Mouse (Mus musculus) midbrain, embryonic 15.5 days (tissue): ENCODE results near the gene Isy1. TPM values are rescaled to one million over a fixed set of nuclear protein-coding genes. Genes with fewer than 3 reads are reported as not detected.

Source experiments
- ATAC-seq: fragments of 200-750 bp; cut with Nextera tagmentation; replicated peaks from 2 replicates; pipeline ENCODE4 v1.8.0; 2017; ENCODE audit warnings: moderate TSS enrichment
- H3K27ac ChIP-seq: fragments of 300-500 bp; sonication (generic); 2 replicates; pipeline ENCODE4 v1.5.1; 2015; ENCODE audit warnings: mild to moderate bottlenecking, inconsistent platforms
- H3K27me3 ChIP-seq: fragments of 300-500 bp; sonication (generic); replicated peaks from 2 replicates; pipeline ENCODE4 v1.6.1; 2015; ENCODE audit warnings: inconsistent platforms
- H3K36me3 ChIP-seq: fragments of 300-500 bp; sonication (generic); replicated peaks from 2 replicates; pipeline ENCODE4 v1.6.1; 2015; ENCODE audit warnings: inconsistent platforms
- H3K4me1 ChIP-seq: fragments of 300-500 bp; sonication (generic); 2 replicates; pipeline ENCODE4 v1.6.1; 2015; ENCODE audit warnings: inconsistent platforms
- H3K4me2 ChIP-seq: fragments of 300-500 bp; sonication (generic); 2 replicates; pipeline ENCODE4 v1.6.1; 2015; ENCODE audit warnings: inconsistent platforms, mild to moderate bottlenecking, moderate library complexity
- H3K4me3 ChIP-seq: fragments of 300-500 bp; sonication (generic); 2 replicates; pipeline ENCODE4 v1.5.1; 2015; ENCODE audit warnings: mild to moderate bottlenecking, inconsistent platforms
- H3K9ac ChIP-seq: fragments of 300-500 bp; sonication (generic); 2 replicates; pipeline ENCODE4 v1.6.1; 2015; ENCODE audit warnings: mild to moderate bottlenecking, inconsistent platforms
- H3K9me3 ChIP-seq: fragments of 300-500 bp; sonication (generic); 2 replicates; pipeline ENCODE4 v1.6.1; 2016; ENCODE audit warnings: inconsistent platforms
- WGBS: fragments of 180-500 bp; shearing (Covaris S2); methylation state at CpG from one replicate; pipeline ENCODE4 v1.1.7; 2015; ENCODE audit warnings: mixed read lengths; 5-methylcytosine and 5-hydroxymethylcytosine counted together
- polyA plus RNA-seq: library from polyadenylated mRNA; unstranded; fragments of >200 nt; fragmentation: Nextera tagmentation; extraction: Ambion mirVana; gene quantifications from 2 replicates; pipeline ENCODE4 v1.2.1, GENCODE M21; 2015

Gene Isy1
- 19.3 and 20.9 TPM in 2 replicates for polyA plus RNA-seq

- Histone ChIP-seq H3K27me3 (no peaks in the 10 kb centered on the region), H3K36me3 (peaks cover 16% of the 10 kb centered on the region), H3K27ac (peak within 1 kb of the TSS; percentile 96), H3K9me3 (no peaks in the 10 kb centered on the region), H3K9ac (peak within 1 kb of the TSS; percentile 88), H3K4me3 (peak within 1 kb of the TSS; percentile 85), H3K4me1 (peaks cover 20% of the 10 kb centered on the region), H3K4me2 (peak within 1 kb of the TSS; percentile 81)
- ATAC-seq = peak; percentile 98
- WGBS = under 1% methylated on average over 46 of the region's 46 CpGs
Observed at GRCm38 (mm10) chr6:87838551-87839197, at the start of gene Isy1. Gene Isy1, minus strand, starts transcription at chr6:87838798.

GRCm38 (mm10) chr6:87887594-87888233, 49.1 kb upstream of the Isy1 start, which contains the start of gene Copg1:
Gene Copg1, plus strand, starts transcription at chr6:87887814.
- Histone ChIP-seq H3K27me3 (no peaks in the 10 kb centered on the region), H3K36me3 (peaks cover 23% of the 10 kb centered on the region), H3K4me1 (peaks cover 14% of the 10 kb centered on the region), H3K9me3 (no peaks in the 10 kb centered on the region), H3K4me2 (peak within 1 kb of the TSS; percentile 74), H3K4me3 (peak within 1 kb of the TSS; percentile 75), H3K9ac (peak within 1 kb of the TSS; percentile 91), H3K27ac (peak within 1 kb of the TSS; percentile 71)
- WGBS = under 1% methylated on average over 31 of the region's 31 CpGs
- ATAC-seq = peak; percentile 94

GRCm38 (mm10) chr6:87886721-87887120, 48.1 kb upstream of the Isy1 start:
- Histone ChIP-seq H3K4me3 (no peak overlapping the region), H3K9ac (no peak overlapping the region), H3K4me2 (no peak overlapping the region), H3K4me1 (peaks cover 14% of the 10 kb centered on the region), H3K27me3 (no peaks in the 10 kb centered on the region), H3K9me3 (no peaks in the 10 kb centered on the region), H3K27ac (no peak overlapping the region), H3K36me3 (peaks cover 18% of the 10 kb centered on the region)
- WGBS = 82% methylated on average over 1 of the region's 1 CpGs
- ATAC-seq = no peak

DNA sequence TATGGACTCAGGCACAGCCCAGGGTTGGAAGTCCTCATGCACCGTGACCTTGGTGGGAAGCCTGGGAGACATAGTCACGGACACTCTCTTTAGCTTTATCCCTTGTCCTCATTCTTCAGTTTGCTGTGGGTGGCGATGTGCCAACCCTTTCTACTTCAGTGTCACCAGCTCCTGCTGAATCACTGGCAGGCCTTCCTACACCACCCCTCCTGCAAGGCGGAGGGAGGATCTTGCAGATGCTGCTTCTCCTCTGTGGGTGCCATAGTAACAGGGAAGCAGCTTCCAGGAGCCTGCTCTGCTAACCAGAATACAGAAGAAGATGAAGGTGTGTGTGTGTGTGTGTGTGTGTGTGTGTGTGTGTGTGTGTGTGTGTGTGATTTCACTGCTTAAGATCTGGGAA, 44.2 kb upstream of the Isy1 start:
- 55% methylated on average over 4 of the region's 4 CpGs for WGBS
- no peak overlapping the region for H3K27ac ChIP-seq
- peak; percentile 53; the same call in 1 of the 2 replicates for ATAC-seq

DNA sequence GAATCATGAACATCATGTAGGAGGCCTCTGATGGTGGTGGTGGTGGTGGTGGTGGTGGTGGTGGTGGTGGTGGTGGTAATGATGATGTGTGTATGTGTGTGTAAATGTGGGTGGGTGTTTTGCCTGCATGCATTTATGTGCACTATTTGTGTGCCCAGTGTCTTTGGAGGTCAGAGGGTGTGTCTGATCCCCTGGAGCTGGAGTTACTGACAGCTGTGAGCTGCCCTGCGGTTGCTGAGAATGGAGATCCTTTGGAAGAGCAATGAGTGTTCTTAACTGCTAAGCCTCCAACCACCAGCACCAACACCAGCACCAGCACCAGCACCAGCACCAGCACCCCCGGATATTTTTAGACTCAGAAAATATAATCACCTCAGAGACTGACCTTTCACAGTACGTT, 43.6 kb upstream of the Isy1 start:
- no peak for ATAC-seq
- Histone ChIP-seq H3K4me2 (no peak overlapping the region), H3K4me3 (no peak overlapping the region), H3K27ac (no peak overlapping the region), H3K27me3 (no peaks in the 10 kb centered on the region), H3K36me3 (no peaks in the 10 kb centered on the region), H3K4me1 (0 out of 2 replicates have a peak, but pooled peaks cover 1% of the 10 kb centered on the region), H3K9ac (no peak overlapping the region), H3K9me3 (no peaks in the 10 kb centered on the region)
- 83% methylated on average over 3 of the region's 3 CpGs for WGBS

More for the DNA sequence above, 44.2 kb upstream of the Isy1 start:
- no peaks in the 10 kb centered on the region for H3K27me3 ChIP-seq
- no peaks in the 10 kb centered on the region for H3K9me3 ChIP-seq
- 0 out of 2 replicates have a peak, but pooled peaks cover 3% of the 10 kb centered on the region for H3K4me1 ChIP-seq
- no peak overlapping the region for H3K4me2 ChIP-seq
- no peak overlapping the region; the same call in 1 of the 2 replicates for H3K9ac ChIP-seq
- H3K4me3 ChIP-seq = no peak overlapping the region
- no peaks in the 10 kb centered on the region for H3K36me3 ChIP-seq

- Histone ChIP-seq H3K4me3 (no peak overlapping the region), H3K4me1 (no peaks in the 10 kb centered on the region), H3K36me3 (no peaks in the 10 kb centered on the region), H3K4me2 (no peak overlapping the region), H3K9ac (no peak overlapping the region), H3K27ac (no peak overlapping the region), H3K9me3 (no peaks in the 10 kb centered on the region), H3K27me3 (no peaks in the 10 kb centered on the region)
- 72% methylated on average over 3 of the region's 3 CpGs for WGBS
- no peak for ATAC-seq
Observed at GRCm38 (mm10) chr6:87879628-87880027, 41.0 kb upstream of the Isy1 start.

- ATAC-seq = no peak
- WGBS = 55% methylated on average over 4 of the region's 4 CpGs
- Histone ChIP-seq H3K27ac (no peak overlapping the region), H3K9ac (no peak overlapping the region), H3K27me3 (no peaks in the 10 kb centered on the region), H3K9me3 (no peaks in the 10 kb centered on the region), H3K4me1 (no peaks in the 10 kb centered on the region), H3K4me3 (no peak overlapping the region), H3K36me3 (no peaks in the 10 kb centered on the region), H3K4me2 (no peak overlapping the region)
Observed at GRCm38 (mm10) chr6:87879010-87879409, 40.4 kb upstream of the Isy1 start.

DNA sequence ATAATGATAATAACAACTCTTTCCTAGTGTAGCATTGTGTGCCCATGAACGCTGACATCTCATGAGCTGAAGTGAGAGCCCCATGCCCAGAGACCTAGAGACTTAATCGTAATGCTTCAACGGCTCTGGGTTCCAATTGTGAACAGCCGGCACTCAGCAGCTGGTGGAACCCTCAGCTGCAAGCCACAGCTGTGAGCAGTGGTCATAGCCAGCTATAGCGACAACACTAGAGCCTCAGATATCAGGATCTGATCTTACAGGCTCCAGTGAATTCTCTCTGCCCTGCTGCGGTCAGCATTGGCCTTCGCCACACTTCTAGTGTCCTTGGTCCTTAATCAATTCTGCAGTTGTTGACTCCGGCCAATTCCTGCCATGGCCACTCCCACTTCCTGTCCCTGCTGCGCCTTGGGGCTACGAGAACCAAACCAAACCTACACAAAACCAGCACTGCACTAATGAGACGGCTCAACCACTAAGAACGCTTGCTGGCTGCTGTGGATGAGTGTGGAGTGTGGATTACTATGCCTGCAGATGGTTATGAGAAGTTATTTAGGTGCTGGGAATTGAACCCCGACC, 37.6 kb upstream of the Isy1 start:
- no peaks in the 10 kb centered on the region for H3K27me3 ChIP-seq
- no peak overlapping the region for H3K4me3 ChIP-seq
- H3K9ac ChIP-seq = no peak overlapping the region
- H3K4me1 ChIP-seq = no peaks in the 10 kb centered on the region
- WGBS = 82% methylated on average over 13 of the region's 13 CpGs
- no peak overlapping the region for H3K4me2 ChIP-seq
- H3K9me3 ChIP-seq = no peaks in the 10 kb centered on the region
- no peak for ATAC-seq
- no peaks in the 10 kb centered on the region for H3K36me3 ChIP-seq
- H3K27ac ChIP-seq = no peak overlapping the region

GRCm38 (mm10) chr6:87875562-87875961, 37.0 kb upstream of the Isy1 start:
- WGBS = 90% methylated on average over 7 of the region's 7 CpGs

DNA sequence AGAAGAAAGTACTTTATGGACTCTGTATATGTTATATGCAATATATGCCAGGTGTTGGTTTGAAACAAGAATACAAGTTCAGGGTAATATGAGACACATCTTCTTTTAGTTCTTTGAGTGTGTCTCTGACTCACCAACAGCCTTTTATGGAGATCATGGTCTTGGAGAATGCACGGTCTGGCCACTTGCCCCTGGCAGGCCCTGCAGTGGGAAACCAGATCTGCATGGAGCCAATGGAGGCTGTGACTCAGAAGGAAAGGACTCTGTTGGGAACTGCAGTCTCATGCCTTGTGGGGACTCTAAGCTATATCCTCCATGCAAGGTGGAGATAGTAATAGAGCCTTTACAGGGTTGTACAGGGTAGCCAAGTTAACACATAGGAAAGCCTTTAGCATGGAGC, 36.5 kb upstream of the Isy1 start:
- Histone ChIP-seq H3K27me3 (no peaks in the 10 kb centered on the region), H3K36me3 (no peaks in the 10 kb centered on the region), H3K4me1 (no peaks in the 10 kb centered on the region), H3K9me3 (no peaks in the 10 kb centered on the region), H3K4me3 (no peak overlapping the region), H3K27ac (no peak overlapping the region), H3K9ac (no peak overlapping the region), H3K4me2 (no peak overlapping the region)
- WGBS = 90% methylated on average over 1 of the region's 1 CpGs
- no peak for ATAC-seq

More at GRCm38 (mm10) chr6:87875562-87875961, 37.0 kb upstream of the Isy1 start:
- Histone ChIP-seq H3K4me2 (no peak overlapping the region), H3K4me1 (no peaks in the 10 kb centered on the region), H3K36me3 (no peaks in the 10 kb centered on the region), H3K27me3 (no peaks in the 10 kb centered on the region), H3K9ac (no peak overlapping the region), H3K9me3 (no peaks in the 10 kb centered on the region), H3K4me3 (no peak overlapping the region), H3K27ac (no peak overlapping the region)
- no peak for ATAC-seq

DNA sequence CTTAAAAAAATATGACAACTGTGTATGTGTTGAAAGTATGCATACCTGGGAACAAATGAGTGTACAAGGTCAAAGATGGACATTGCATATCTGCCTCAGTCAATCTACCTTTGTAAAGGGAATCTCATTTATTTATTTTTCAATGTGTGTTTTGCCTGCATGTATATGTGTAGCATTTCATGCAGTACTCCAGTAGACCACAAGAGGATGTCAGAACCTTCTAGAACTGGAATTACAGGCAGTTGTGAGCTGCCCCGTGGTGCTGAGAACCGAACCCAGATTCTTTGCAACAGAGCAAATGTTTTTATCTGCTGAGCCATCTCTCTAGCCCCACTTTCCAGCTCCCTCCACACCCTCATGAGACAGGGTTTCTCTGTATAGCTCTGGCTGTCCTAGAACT, 35.4 kb upstream of the Isy1 start:
- H3K36me3 ChIP-seq = no peaks in the 10 kb centered on the region
- no peaks in the 10 kb centered on the region for H3K4me1 ChIP-seq
- no peaks in the 10 kb centered on the region for H3K9me3 ChIP-seq
- no peak overlapping the region for H3K27ac ChIP-seq
- 90% methylated on average over 2 of the region's 2 CpGs for WGBS
- H3K9ac ChIP-seq = no peak overlapping the region
- no peak overlapping the region for H3K4me3 ChIP-seq
- no peak for ATAC-seq
- H3K4me2 ChIP-seq = no peak overlapping the region
- no peaks in the 10 kb centered on the region for H3K27me3 ChIP-seq

GRCm38 (mm10) chr6:87873104-87873503, 34.5 kb upstream of the Isy1 start:
- H3K4me3 ChIP-seq = no peak overlapping the region
- no peak overlapping the region for H3K27ac ChIP-seq
- whole genome bisulfite sequencing = 50% methylated on average over 1 of the region's 1 CpGs
- no peaks in the 10 kb centered on the region for H3K4me1 ChIP-seq
- no peak overlapping the region for H3K9ac ChIP-seq
- no peaks in the 10 kb centered on the region for H3K27me3 ChIP-seq
- no peaks in the 10 kb centered on the region for H3K9me3 ChIP-seq
- no peaks in the 10 kb centered on the region for H3K36me3 ChIP-seq
- no peak for ATAC-seq
- no peak overlapping the region for H3K4me2 ChIP-seq
